Mouse (Mus musculus) heart, embryonic 13.5 days (tissue): ENCODE measurements around the gene Sumo1. TPM values are rescaled to one million over a fixed set of nuclear protein-coding genes. Genes with fewer than 3 reads are reported as not detected.

Source experiments
- ATAC-seq: fragments of 200-750 bp; cut with Nextera tagmentation; 2 replicates; pipeline ENCODE4 v1.8.0; 2017; ENCODE audit warnings: moderate TSS enrichment; ENCODE audit not compliant: insufficient number of reproducible peaks, low FRiP score, low TSS enrichment; ENCODE audit errors: extremely low read depth
- H3K27ac ChIP-seq: fragments of 300-500 bp; sonication (generic); replicated peaks from 2 replicates; pipeline ENCODE4 v1.5.1; 2015; ENCODE audit warnings: moderate library complexity, mild to moderate bottlenecking, inconsistent platforms
- H3K27me3 ChIP-seq: fragments of 300-500 bp; sonication (generic); replicated peaks from 2 replicates; pipeline ENCODE4 v1.6.1; 2015; ENCODE audit warnings: mild to moderate bottlenecking, inconsistent platforms
- H3K36me3 ChIP-seq: fragments of 300-500 bp; sonication (generic); 2 replicates; pipeline ENCODE4 v1.6.1; 2015; ENCODE audit warnings: mild to moderate bottlenecking, inconsistent platforms
- H3K4me1 ChIP-seq: fragments of 300-500 bp; sonication (generic); 2 replicates; pipeline ENCODE4 v1.6.1; 2015; ENCODE audit warnings: inconsistent platforms
- H3K4me2 ChIP-seq: fragments of 300-500 bp; sonication (generic); 2 replicates; pipeline ENCODE4 v1.6.1; 2015; ENCODE audit warnings: inconsistent platforms, mild to moderate bottlenecking, moderate library complexity
- H3K4me3 ChIP-seq: fragments of 300-500 bp; sonication (generic); 2 replicates; pipeline ENCODE4 v1.5.1; 2015; ENCODE audit warnings: moderate library complexity, mild to moderate bottlenecking, inconsistent platforms
- H3K9ac ChIP-seq: fragments of 300-500 bp; sonication (generic); 2 replicates; pipeline ENCODE4 v1.6.1; 2015; ENCODE audit warnings: inconsistent platforms, mild to moderate bottlenecking, moderate library complexity
- H3K9me3 ChIP-seq: fragments of 300-500 bp; sonication (generic); 2 replicates; pipeline ENCODE4 v1.6.1; 2016; ENCODE audit warnings: inconsistent platforms
- WGBS: fragments of 180-500 bp; shearing (Covaris S2); methylation state at CpG from one replicate; pipeline ENCODE4 v1.1.7; 2015; ENCODE audit warnings: mixed read lengths; 5-methylcytosine and 5-hydroxymethylcytosine counted together
- polyA plus RNA-seq: library from polyadenylated mRNA; unstranded; fragments of >200 nt; fragmentation: Nextera tagmentation; extraction: Ambion mirVana; gene quantifications from 2 replicates; pipeline ENCODE4 v1.2.1, GENCODE M21; 2015

Gene Sumo1
- polyA plus RNA-seq, 1 experiment from 2014 or later: 223 TPM

- Histone ChIP-seq H3K9me3 (no peaks in the 10 kb centered on the region), H3K27me3 (no peaks in the 10 kb centered on the region), H3K36me3 (no peaks in the 10 kb centered on the region), H3K4me1 (peaks cover 7% of the 10 kb centered on the region; the same call in 1 of the 2 replicates), H3K4me2 (no peak overlapping the region), H3K9ac (no peak overlapping the region), H3K4me3 (no peak overlapping the region), H3K27ac (peak overlapping the region; percentile 65)
- ATAC-seq: no peak
- WGBS: 74% methylated on average over 4 of the region's 4 CpGs
Observed at GRCm38 (mm10) chr1:59609458-59609857, 61.2 kb downstream of the Sumo1 start.

GRCm38 (mm10) chr1:59608920-59609319 is 61.7 kb downstream of the Sumo1 start:
- Histone ChIP-seq H3K4me2 (no peak overlapping the region), H3K36me3 (no peaks in the 10 kb centered on the region), H3K27me3 (no peaks in the 10 kb centered on the region), H3K9me3 (no peaks in the 10 kb centered on the region), H3K4me3 (no peak overlapping the region), H3K4me1 (peaks cover 7% of the 10 kb centered on the region; the same call in 1 of the 2 replicates), H3K9ac (no peak overlapping the region), H3K27ac (no peak overlapping the region)
- 63% methylated on average over 5 of the region's 5 CpGs for WGBS
- no peak for ATAC-seq

GRCm38 (mm10) chr1:59608125-59608762 is 62.4 kb downstream of the Sumo1 start:
- Histone ChIP-seq H3K4me1 (peaks cover 9% of the 10 kb centered on the region; the same call in 1 of the 2 replicates), H3K27ac (no peak overlapping the region), H3K9ac (no peak overlapping the region), H3K4me3 (no peak overlapping the region), H3K27me3 (0 out of 2 replicates have a peak, but pooled peaks cover 4% of the 10 kb centered on the region), H3K4me2 (no peak overlapping the region), H3K36me3 (no peaks in the 10 kb centered on the region), H3K9me3 (no peaks in the 10 kb centered on the region)
- 84% methylated on average over 7 of the region's 7 CpGs for WGBS
- ATAC-seq: no peak

GRCm38 (mm10) chr1:59607071-59607470 is 63.6 kb downstream of the Sumo1 start:
- Histone ChIP-seq H3K27me3 (peaks cover 10% of the 10 kb centered on the region), H3K27ac (no peak overlapping the region), H3K9ac (no peak overlapping the region), H3K4me1 (peaks cover 9% of the 10 kb centered on the region; the same call in 1 of the 2 replicates), H3K4me2 (no peak overlapping the region), H3K36me3 (no peaks in the 10 kb centered on the region), H3K9me3 (no peaks in the 10 kb centered on the region), H3K4me3 (no peak overlapping the region)
- WGBS: 35% methylated on average over 7 of the region's 7 CpGs
- no peak for ATAC-seq

- no peak for ATAC-seq
- no peaks in the 10 kb centered on the region for H3K9me3 ChIP-seq
- peaks cover 9% of the 10 kb centered on the region; the same call in 1 of the 2 replicates for H3K4me1 ChIP-seq
- no peaks in the 10 kb centered on the region for H3K36me3 ChIP-seq
- no peak overlapping the region for H3K4me3 ChIP-seq
- H3K27ac ChIP-seq: no peak overlapping the region
- 85% methylated on average over 13 of the region's 13 CpGs for WGBS
- peaks cover 10% of the 10 kb centered on the region for H3K27me3 ChIP-seq
- H3K9ac ChIP-seq: no peak overlapping the region
- H3K4me2 ChIP-seq: no peak overlapping the region
Observed at GRCm38 (mm10) chr1:59606479-59606878, 64.2 kb downstream of the Sumo1 start.

GRCm38 (mm10) chr1:59603893-59604292 is 66.7 kb downstream of the Sumo1 start:
- 18% methylated on average over 11 of the region's 11 CpGs for WGBS
- Histone ChIP-seq H3K9me3 (no peaks in the 10 kb centered on the region), H3K4me2 (peak overlapping the region; percentile 49), H3K27ac (no peak overlapping the region), H3K4me1 (peaks cover 2% of the 10 kb centered on the region; the same call in 1 of the 2 replicates), H3K36me3 (no peaks in the 10 kb centered on the region), H3K27me3 (peaks cover 10% of the 10 kb centered on the region), H3K4me3 (no peak overlapping the region), H3K9ac (no peak overlapping the region)
- no peak for ATAC-seq

- no peak overlapping the region for H3K9ac ChIP-seq
- 75% methylated on average over 2 of the region's 2 CpGs for WGBS
- ATAC-seq: no peak
Observed at GRCm38 (mm10) chr1:59603417-59603712, 67.3 kb downstream of the Sumo1 start.

GRCm38 (mm10) chr1:59602531-59603416 is 67.9 kb downstream of the Sumo1 start:
- Histone ChIP-seq H3K9ac (no peak overlapping the region), H3K4me3 (no peak overlapping the region), H3K4me1 (peaks cover 2% of the 10 kb centered on the region; the same call in 1 of the 2 replicates), H3K9me3 (no peaks in the 10 kb centered on the region), H3K4me2 (no peak overlapping the region), H3K27ac (no peak overlapping the region), H3K36me3 (no peaks in the 10 kb centered on the region), H3K27me3 (peaks cover 14% of the 10 kb centered on the region)
- no peak for ATAC-seq
- WGBS: 31% methylated on average over 11 of the region's 11 CpGs

More at GRCm38 (mm10) chr1:59603417-59603712, 67.3 kb downstream of the Sumo1 start:
- Histone ChIP-seq H3K4me3 (no peak overlapping the region), H3K4me2 (no peak overlapping the region), H3K36me3 (no peaks in the 10 kb centered on the region), H3K27me3 (peaks cover 10% of the 10 kb centered on the region), H3K4me1 (peaks cover 2% of the 10 kb centered on the region; the same call in 1 of the 2 replicates), H3K27ac (no peak overlapping the region), H3K9me3 (no peaks in the 10 kb centered on the region)

GRCm38 (mm10) chr1:59595609-59596008 is 75.0 kb downstream of the Sumo1 start:
- peaks cover 72% of the 10 kb centered on the region for H3K27me3 ChIP-seq
- no peak overlapping the region for H3K4me2 ChIP-seq
- H3K27ac ChIP-seq: no peak overlapping the region
- 53% methylated on average over 9 of the region's 9 CpGs for WGBS
- no peak for ATAC-seq
- H3K9ac ChIP-seq: no peak overlapping the region
- H3K9me3 ChIP-seq: no peaks in the 10 kb centered on the region
- no peak overlapping the region for H3K4me3 ChIP-seq
- H3K36me3 ChIP-seq: no peaks in the 10 kb centered on the region
- H3K4me1 ChIP-seq: peaks cover 16% of the 10 kb centered on the region; the same call in 1 of the 2 replicates

GRCm38 (mm10) chr1:59594586-59595266 is 75.9 kb downstream of the Sumo1 start:
- no peak overlapping the region for H3K27ac ChIP-seq
- no peak for ATAC-seq
- H3K9me3 ChIP-seq: no peaks in the 10 kb centered on the region
- peaks cover 78% of the 10 kb centered on the region for H3K27me3 ChIP-seq
- H3K4me2 ChIP-seq: no peak overlapping the region
- H3K4me3 ChIP-seq: no peak overlapping the region
- 80% methylated on average over 11 of the region's 11 CpGs for WGBS
- no peaks in the 10 kb centered on the region for H3K36me3 ChIP-seq
- H3K9ac ChIP-seq: no peak overlapping the region
- peaks cover 16% of the 10 kb centered on the region; the same call in 1 of the 2 replicates for H3K4me1 ChIP-seq

GRCm38 (mm10) chr1:59593622-59594035 is 77.0 kb downstream of the Sumo1 start:
- H3K9ac ChIP-seq: no peak overlapping the region
- no peak overlapping the region for H3K27ac ChIP-seq
- no peak for ATAC-seq
- H3K4me2 ChIP-seq: no peak overlapping the region
- H3K27me3 ChIP-seq: peaks cover 79% of the 10 kb centered on the region
- no peak overlapping the region for H3K4me3 ChIP-seq
- H3K4me1 ChIP-seq: peaks cover 16% of the 10 kb centered on the region; the same call in 1 of the 2 replicates
- 63% methylated on average over 2 of the region's 2 CpGs for WGBS
- H3K36me3 ChIP-seq: no peaks in the 10 kb centered on the region
- no peaks in the 10 kb centered on the region for H3K9me3 ChIP-seq
